Mouse (Mus musculus) MEL (cell line): Measurements from ENCODE around the gene Gm12166. TPM values are rescaled to one million over a fixed set of nuclear protein-coding genes. Genes with fewer than 3 reads are reported as not detected.

Experiments used
- DNase-seq: peaks from one replicate; pipeline ENCODE4 v3.0.0; 2011; ENCODE audit warnings: low read depth, low spot score
- H3K27ac ChIP-seq: 2 replicates; pipeline ENCODE4 v1.5.1; 2012; ENCODE audit warnings: low read depth, mild to moderate bottlenecking, control low read depth, low read length, moderate library complexity; ENCODE audit not compliant: control insufficient read depth
- H3K27me3 ChIP-seq, 2 experiments: fragments of 150-350 bp in 1 of 2; sonication (generic) in 1 of 2; 2 replicates each; pipeline ENCODE4 v1.6.1; 2012; ENCODE audit warnings: low read length in 2 of 2, mild to moderate bottlenecking in 2 of 2, improper control_type of control experiment in 1 of 2, moderate library complexity in 1 of 2; ENCODE audit not compliant: insufficient read depth in 2 of 2, control insufficient read depth in 1 of 2
- H3K36me3 ChIP-seq, 2 experiments: 2 replicates each; pipeline ENCODE4 v1.6.1; 2012 to 2014; ENCODE audit warnings: low read length in 2 of 2, improper control_type of control experiment in 1 of 2, inconsistent platforms in 1 of 2, mild to moderate bottlenecking in 1 of 2; ENCODE audit not compliant: insufficient read depth in 2 of 2, control insufficient read depth in 1 of 2
- H3K4me1 ChIP-seq, 2 experiments: fragments of 150-350 bp in 1 of 2; sonication (generic) in 1 of 2; 2 replicates each; pipeline ENCODE4 v1.6.1; 2012; ENCODE audit warnings: low read length in 2 of 2, improper control_type of control experiment in 1 of 2, mild to moderate bottlenecking in 1 of 2; ENCODE audit not compliant: insufficient read depth in 2 of 2, control insufficient read depth in 1 of 2
- H3K4me3 ChIP-seq, 2 experiments: fragments of 150-350 bp in 1 of 2; sonication (generic) in 1 of 2; 2 replicates each; pipeline ENCODE4 v1.5.1; 2012; ENCODE audit warnings: low read depth in 2 of 2, low read length in 2 of 2, mild to moderate bottlenecking in 2 of 2, moderate library complexity in 2 of 2, control low read depth in 1 of 2, improper control_type of control experiment in 1 of 2; ENCODE audit not compliant: control insufficient read depth in 1 of 2, insufficient read depth in 1 of 2
- H3K79me2 ChIP-seq: 2 replicates; pipeline ENCODE4 v1.6.1; 2012; ENCODE audit warnings: mild to moderate bottlenecking, low read length, moderate library complexity; ENCODE audit not compliant: control insufficient read depth, poor library complexity, insufficient read depth
- H3K9ac ChIP-seq: 2 replicates; pipeline ENCODE4 v1.6.1; 2012; ENCODE audit warnings: low read depth, mild to moderate bottlenecking, control low read depth, low read length, moderate library complexity; ENCODE audit not compliant: control insufficient read depth, poor library complexity, severe bottlenecking
- H3K9me3 ChIP-seq: fragments of 150-350 bp; sonication (generic); replicated peaks from 2 replicates; pipeline ENCODE4 v1.6.1; 2012; ENCODE audit warnings: mild to moderate bottlenecking, low read length, improper control_type of control experiment, moderate library complexity; ENCODE audit not compliant: insufficient read depth
- BHLHE40 ChIP-seq: IDR thresholded peaks from 2 replicates; pipeline ENCODE4 v1.6.1; 2012; ENCODE audit warnings: low read depth, mild to moderate bottlenecking, inconsistent platforms, low read length, improper control_type of control experiment, borderline replicate concordance
- CHD1 ChIP-seq: IDR thresholded peaks from 2 replicates; pipeline ENCODE4 v1.6.1; 2012; ENCODE audit warnings: low read depth, mild to moderate bottlenecking, inconsistent platforms, low read length, improper control_type of control experiment
- CHD2 ChIP-seq: IDR thresholded peaks from 2 replicates; pipeline ENCODE4 v1.6.1; 2011; ENCODE audit warnings: low read length, improper control_type of control experiment
- CTCF ChIP-seq, 3 experiments: IDR thresholded peaks in 2 of 3; conservative IDR thresholded peaks in 1 of 3; 2 replicates each; pipeline ENCODE4 v1.5.1; 2011 to 2012; ENCODE audit warnings: low read length in 3 of 3, low read depth in 2 of 3, mild to moderate bottlenecking in 2 of 3, improper control_type of control experiment in 1 of 3, inconsistent platforms in 1 of 3, mixed read lengths in 1 of 3, moderate library complexity in 1 of 3; ENCODE audit not compliant: control insufficient read depth in 1 of 3, insufficient read depth in 1 of 3, poor library complexity in 1 of 3, severe bottlenecking in 1 of 3
- EP300 ChIP-seq, 2 experiments: IDR thresholded peaks; 2 replicates each; pipeline ENCODE4 v1.6.1; 2011; ENCODE audit warnings: improper control_type of control experiment in 2 of 2, low read length in 2 of 2, low read depth in 1 of 2, mild to moderate bottlenecking in 1 of 2
- ETS1 ChIP-seq: IDR thresholded peaks from 2 replicates; pipeline ENCODE4 v1.6.1; 2012; ENCODE audit warnings: low read depth, mild to moderate bottlenecking, inconsistent platforms, low read length, improper control_type of control experiment, moderate library complexity
- GABPA ChIP-seq: IDR thresholded peaks from 2 replicates; pipeline ENCODE4 v1.6.1; 2012; ENCODE audit warnings: low read depth, mild to moderate bottlenecking, inconsistent platforms, low read length, improper control_type of control experiment, moderate library complexity
- GATA1 ChIP-seq: IDR thresholded peaks from 2 replicates; pipeline ENCODE4 v1.6.1; 2011; ENCODE audit warnings: low read depth, low read length, improper control_type of control experiment
- HCFC1 ChIP-seq: IDR thresholded peaks from 2 replicates; pipeline ENCODE4 v1.6.1; 2012; ENCODE audit warnings: low read depth, mild to moderate bottlenecking, inconsistent platforms, low read length, improper control_type of control experiment, moderate library complexity
- KAT2A ChIP-seq: conservative IDR thresholded peaks from 2 replicates; pipeline ENCODE4 v1.6.1; 2012; ENCODE audit warnings: low read depth, low read length, improper control_type of control experiment, inconsistent platforms
- MAX ChIP-seq: IDR thresholded peaks from 2 replicates; pipeline ENCODE4 v1.6.1; 2011; ENCODE audit warnings: low read length, improper control_type of control experiment
- MAZ ChIP-seq: IDR thresholded peaks from 2 replicates; pipeline ENCODE4 v1.6.1; 2012; ENCODE audit warnings: low read depth, mild to moderate bottlenecking, inconsistent platforms, low read length, improper control_type of control experiment
- MEF2A ChIP-seq: IDR thresholded peaks from 2 replicates; pipeline ENCODE4 v1.6.1; 2014; ENCODE audit warnings: low read depth, mild to moderate bottlenecking, inconsistent platforms, low read length, improper control_type of control experiment; ENCODE audit not compliant: poor library complexity, insufficient replicate concordance, severe bottlenecking; ENCODE audit errors: extremely low read depth
- MXI1 ChIP-seq: IDR thresholded peaks from 2 replicates; pipeline ENCODE4 v1.6.1; 2011; ENCODE audit warnings: mild to moderate bottlenecking, low read depth, low read length, improper control_type of control experiment
- MYB ChIP-seq: IDR thresholded peaks from 2 replicates; pipeline ENCODE4 v1.6.1; 2011; ENCODE audit warnings: mild to moderate bottlenecking, low read depth, low read length, improper control_type of control experiment
- MYC ChIP-seq: IDR thresholded peaks from 2 replicates; pipeline ENCODE4 v1.6.1; 2011; ENCODE audit warnings: low read depth, mild to moderate bottlenecking, low read length, improper control_type of control experiment, moderate library complexity
- NELFE ChIP-seq: IDR thresholded peaks from 2 replicates; pipeline ENCODE4 v1.6.1; 2011; ENCODE audit warnings: low read depth, low read length, improper control_type of control experiment
- RAD21 ChIP-seq: IDR thresholded peaks from 2 replicates; pipeline ENCODE4 v1.6.1; 2011; ENCODE audit warnings: mild to moderate bottlenecking, low read depth, low read length, improper control_type of control experiment
- SIN3A ChIP-seq: IDR thresholded peaks from 2 replicates; pipeline ENCODE4 v1.6.1; 2012; ENCODE audit warnings: low read length, improper control_type of control experiment, inconsistent platforms
- SMC3 ChIP-seq: IDR thresholded peaks from 2 replicates; pipeline ENCODE4 v1.6.1; 2011; ENCODE audit warnings: low read depth, low read length, improper control_type of control experiment
- TAL1 ChIP-seq: IDR thresholded peaks from 2 replicates; pipeline ENCODE4 v1.6.1; 2012; ENCODE audit warnings: mild to moderate bottlenecking, inconsistent platforms, low read length, moderate library complexity, mixed read lengths
- TCF12 ChIP-seq: IDR thresholded peaks from 2 replicates; pipeline ENCODE4 v1.6.1; 2014; ENCODE audit warnings: low read depth, mild to moderate bottlenecking, inconsistent platforms, low read length, improper control_type of control experiment, moderate library complexity
- USF2 ChIP-seq, 2 experiments: IDR thresholded peaks; 2 replicates each; pipeline ENCODE4 v1.6.1; 2011 to 2012; ENCODE audit warnings: improper control_type of control experiment in 2 of 2, low read length in 2 of 2, borderline replicate concordance in 1 of 2, inconsistent platforms in 1 of 2, low read depth in 1 of 2, mild to moderate bottlenecking in 1 of 2; ENCODE audit not compliant: insufficient read depth in 1 of 2
- ZC3H11A ChIP-seq: IDR thresholded peaks from 2 replicates; pipeline ENCODE4 v1.6.1; 2012; ENCODE audit warnings: low read depth, mild to moderate bottlenecking, inconsistent platforms, low read length, improper control_type of control experiment
- ZKSCAN1 ChIP-seq: IDR thresholded peaks from 2 replicates; pipeline ENCODE4 v1.6.1; 2012; ENCODE audit warnings: low read depth, mild to moderate bottlenecking, inconsistent platforms, low read length, improper control_type of control experiment, moderate library complexity
- ZNF384 ChIP-seq: IDR thresholded peaks from 2 replicates; pipeline ENCODE4 v1.6.1; 2012; ENCODE audit warnings: low read depth, mild to moderate bottlenecking, inconsistent platforms, low read length, improper control_type of control experiment
- polyA plus RNA-seq, 2 experiments: library from polyadenylated mRNA; stranded (reverse) in 1 of 2; unstranded in 1 of 2; fragments of >175 nt in 1 of 2; fragments of >200 nt in 1 of 2; gene quantifications; 2 replicates each; pipeline versions ENCODE4 v1.2.1 to v1.2.4; 2012; ENCODE audit warnings: low replicate concordance in 2 of 2, low read depth in 1 of 2; ENCODE audit not compliant: insufficient read length in 2 of 2, insufficient read depth in 1 of 2, missing spikeins in 1 of 2
- total RNA-seq: library from RNA; depleted of rRNA; stranded (reverse); fragments of 300-350 nt; gene quantifications from 2 replicates; pipeline ENCODE4 v1.2.3, GENCODE M21; 2012

The Gm12166 gene
- total and polyA plus RNA-seq, 3 experiments = 4.1 to 6.8 TPM; not detected in 1

DNA sequence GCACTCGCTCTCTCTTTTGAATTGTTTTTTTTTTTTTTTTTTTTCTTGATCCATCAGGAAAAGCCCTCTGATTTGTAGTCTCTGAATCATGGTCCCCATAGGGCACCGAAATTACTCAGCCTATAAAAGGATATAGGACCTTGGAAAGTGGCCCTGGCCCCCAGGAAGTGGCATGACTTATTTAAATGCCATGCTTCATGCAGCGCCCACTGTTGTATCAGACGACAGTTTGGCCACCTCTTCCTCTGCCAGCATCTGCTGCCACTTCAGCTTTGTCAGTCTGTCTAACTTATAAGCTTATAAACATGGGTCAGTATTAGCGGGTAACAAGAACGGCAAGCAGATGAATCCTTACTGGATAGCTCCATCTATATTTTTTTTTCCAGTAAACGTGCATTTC lies 19.2 kb downstream of the Gm12166 start:
- TF ChIP-seq CTCF (IDR thresholded peaks at IDR 0.05 in 2 of 3, conservative IDR thresholded peaks at IDR 0.05 in 1 of 3; ENCODE audit: control insufficient read depth in 1 of 3, insufficient read depth in 1 of 3, low read depth in 2 of 3, low read length in 3 of 3, poor library complexity in 1 of 3, severe bottlenecking in 1 of 3) (no peak), MYC (no peak), HCFC1 (no peak), TCF12 (no peak), CHD2 (no peak), MEF2A (no peak), RAD21 (no peak), SIN3A (no peak), TAL1 (no peak), MYB (no peak), GABPA (no peak), EP300 (IDR thresholded peaks at IDR 0.05; ENCODE audit: low read depth in 1 of 2, low read length in 2 of 2) (no peak), NELFE (no peak), CHD1 (no peak), ETS1 (no peak), MXI1 (no peak), MAZ (no peak)
- no peaks in the 10 kb centered on the region for H3K79me2 ChIP-seq
- no peaks in the 10 kb centered on the region for H3K4me1 ChIP-seq
- no peaks in the 10 kb centered on the region for H3K9me3 ChIP-seq
- H3K9ac ChIP-seq = no peak overlapping the region
- no peak overlapping the region for H3K4me3 ChIP-seq
- no peak overlapping the region for H3K27ac ChIP-seq
- peaks cover 3 to 7% of the 10 kb centered on the region in 2 experiments; a peak in 3 of 4 replicates for H3K27me3 ChIP-seq
- no peaks in the 10 kb centered on the region for H3K36me3 ChIP-seq
- no peak for DNase-seq

DNA sequence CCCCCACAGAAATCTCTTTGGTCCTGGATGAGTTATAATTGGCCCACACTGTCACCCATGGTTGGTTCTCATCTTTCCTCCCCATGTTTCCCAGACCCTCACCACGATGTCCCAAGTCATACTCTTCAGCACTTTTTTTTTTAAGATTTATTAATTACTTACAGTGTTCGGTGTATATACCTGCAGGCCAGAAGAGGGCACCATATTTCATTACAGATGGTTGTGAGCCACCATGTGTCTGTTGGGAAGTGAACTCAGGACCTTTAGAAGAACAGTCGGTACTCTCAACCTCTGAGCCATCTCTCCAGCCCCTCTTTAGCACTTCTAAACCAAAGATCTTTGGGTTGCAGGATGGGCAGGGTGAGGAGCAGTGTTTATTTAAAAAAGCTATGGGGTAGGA lies 20.7 kb downstream of the Gm12166 start:
- TF ChIP-seq SMC3 = peak; percentile 81
- TF ChIP-seq BHLHE40 = no peak
- TF ChIP-seq ZKSCAN1 = no peak
- TF ChIP-seq RAD21 = peak; percentile 59
- no peak for TF ChIP-seq MYC
- no peak for TF ChIP-seq MAZ
- TF ChIP-seq SIN3A = no peak
- peak; percentile 62 for TF ChIP-seq ZC3H11A
- no peak for TF ChIP-seq GATA1
- TF ChIP-seq KAT2A = no peak
- peak; percentile 28 to 68 (median 36); a peak in 4 of 6 replicates for TF ChIP-seq CTCF (IDR thresholded peaks at IDR 0.05 in 2 of 3, conservative IDR thresholded peaks at IDR 0.05 in 1 of 3; ENCODE audit: control insufficient read depth in 1 of 3, insufficient read depth in 1 of 3, low read depth in 2 of 3, low read length in 3 of 3, poor library complexity in 1 of 3, severe bottlenecking in 1 of 3)
- peak; percentile 86 for TF ChIP-seq ZNF384
- TF ChIP-seq USF2 (IDR thresholded peaks at IDR 0.05; ENCODE audit: borderline replicate concordance in 1 of 2, insufficient read depth in 1 of 2, low read depth in 1 of 2, low read length in 2 of 2) = no peak
- TF ChIP-seq MAX = no peak
- TF ChIP-seq TAL1 = no peak
- TF ChIP-seq MYB = no peak
- no peak for TF ChIP-seq CHD2
- Histone ChIP-seq H3K4me1 (no peaks in the 10 kb centered on the region), H3K4me3 (no peak overlapping the region), H3K9ac (no peak overlapping the region), H3K27me3 (peaks cover 3 to 7% of the 10 kb centered on the region in 2 experiments; a peak in 3 of 4 replicates), H3K9me3 (no peaks in the 10 kb centered on the region), H3K79me2 (no peaks in the 10 kb centered on the region), H3K27ac (no peak overlapping the region), H3K36me3 (no peaks in the 10 kb centered on the region)
- DNase-seq = peak; percentile 63
